In genomic region chr12:49915691-49916090, GRCm38 (mm10) we compare ENCODE assay signal across 28 mouse cellular contexts.
"Had no signal": no experiment of that assay in that cellular context is flagged by ENCODE, and none has a peak within 500 bp of the region (broad histone marks: within the 10 kb centered on the region; RNA-seq: fewer than 3 reads in every experiment).

No protein-coding gene starts in this region.

- H3K4me3 ChIP-seq: heart, adult 2 months; heart, embryonic 13.5 days; heart, embryonic 15.5 days; hindbrain, embryonic 10.5 days; hindbrain, embryonic 12.5 days; intestine, embryonic 15.5 days; kidney, embryonic 15.5 days; left cerebral cortex, adult 2 months; limb, embryonic 13.5 days; limb, embryonic 15.5 days; liver, embryonic 12.5 days had no signal

- H3K36me3 ChIP-seq: heart, embryonic 13.5 days; heart, embryonic 15.5 days; hindbrain, embryonic 10.5 days; hindbrain, embryonic 12.5 days; intestine, embryonic 15.5 days; kidney, embryonic 15.5 days; limb, embryonic 13.5 days; limb, embryonic 15.5 days; liver, embryonic 12.5 days had no signal

- H3K4me2 ChIP-seq: heart, embryonic 11.5 days; heart, embryonic 13.5 days; heart, embryonic 15.5 days; hindbrain, embryonic 12.5 days; hindbrain, embryonic 14.5 days; intestine, embryonic 15.5 days; kidney, embryonic 15.5 days; limb, embryonic 13.5 days; limb, embryonic 15.5 days; liver, embryonic 12.5 days had no signal

- DNase-seq: gastrocnemius, postnatal 14 days; gastrocnemius, postnatal 36 days; heart, adult 11 months; heart, adult 2 months; heart, postnatal 14 days; heart, postnatal 36 days; kidney, adult 18-20 months; kidney, adult 9 months; kidney, postnatal 14 days; kidney, postnatal 36 days; lung, adult 18-20 months had no signal

- H3K9me3 ChIP-seq: heart, embryonic 13.5 days; heart, embryonic 15.5 days; hindbrain, embryonic 10.5 days; hindbrain, embryonic 12.5 days; intestine, embryonic 15.5 days; kidney, embryonic 15.5 days; limb, embryonic 13.5 days; limb, embryonic 15.5 days; liver, embryonic 12.5 days had no signal

- H3K27me3 ChIP-seq: heart, embryonic 13.5 days; heart, embryonic 15.5 days; hindbrain, embryonic 12.5 days; intestine, embryonic 15.5 days; kidney, embryonic 15.5 days; limb, embryonic 13.5 days; limb, embryonic 15.5 days; liver, embryonic 12.5 days had no signal

- H3K9ac ChIP-seq: heart, embryonic 13.5 days; heart, embryonic 15.5 days; hindbrain, embryonic 12.5 days; hindbrain, embryonic 14.5 days; intestine, embryonic 15.5 days; kidney, embryonic 15.5 days; limb, embryonic 13.5 days; limb, embryonic 15.5 days; liver, embryonic 12.5 days; liver, embryonic 14.5 days had no signal

- ATAC-seq: hindbrain, embryonic 16.5 days; inflammation-experienced regulatory T-cells, adult 6 months; intestine, embryonic 15.5 days; intestine, postnatal 0 days; liver, embryonic 12.5 days had no signal

- H3K27ac ChIP-seq: heart, adult 2 months; heart, embryonic 13.5 days; heart, embryonic 15.5 days; hindbrain, embryonic 10.5 days; hindbrain, embryonic 12.5 days; hindbrain, embryonic 14.5 days; intestine, embryonic 15.5 days; kidney, embryonic 15.5 days; kidney, postnatal 0 days; left cerebral cortex, adult 2 months; limb, embryonic 13.5 days; limb, embryonic 15.5 days; liver, embryonic 12.5 days; liver, embryonic 14.5 days had no signal

- H3K4me1 ChIP-seq: heart, embryonic 13.5 days; heart, embryonic 15.5 days; hindbrain, embryonic 10.5 days; hindbrain, embryonic 12.5 days; intestine, embryonic 15.5 days; kidney, embryonic 15.5 days; limb, embryonic 13.5 days; limb, embryonic 15.5 days; liver, embryonic 12.5 days had no signal
